Mouse (Mus musculus) left cerebral cortex, adult 8-10 months (tissue): ENCODE data around the gene Tada1. TPM values are rescaled to one million over a fixed set of nuclear protein-coding genes. Genes with fewer than 3 reads are reported as not detected.

Experiments used
- total RNA-seq, 4 experiments: library from RNA; stranded (reverse); gene quantifications; 2 replicates each; pipeline ENCODE4 v1.2.4; 2022

Tada1 gene
- total RNA-seq, 4 experiments from 2014 or later = 33.4 to 37.7 (median 33.6) TPM

Other genes with a start within 250 kb of the Tada1 start
- gene Gpa33, start 248.9 kb upstream of the Tada1 start, total RNA-seq = not detected
- gene Mael, start 140.3 kb upstream of the Tada1 start, total RNA-seq = not detected
- gene Ildr2, start 125.0 kb upstream of the Tada1 start, total RNA-seq = 10 to 100 TPM; 82.4 to 90.9 (median 86.5) TPM
- gene Pogk, start 30.8 kb downstream of the Tada1 start, total RNA-seq = 10 to 100 TPM; 41.1 to 43.6 (median 42.4) TPM
- not detected for gene Gm4846, start 118.5 kb downstream of the Tada1 start, total RNA-seq